Mouse (Mus musculus) left cerebral cortex, adult 11 months (tissue): ENCODE data around the gene Lipo2.
"Not testable (repeated sequence)": the region's sequence is repeated elsewhere in the genome, so short reads cannot be mapped to it uniquely, and the experiment has no call there.

Experiments
- DNase-seq: peaks from one replicate; pipeline ENCODE4 v3.0.0; 2022; ENCODE audit warnings: low spot score

Lipo2 gene

GRCm38 (mm10) chr19:33751259-33751658, at the start of gene Lipo2:
Gene Lipo2, minus strand, starts transcription at chr19:33751359.
- not testable (repeated sequence) for DNase-seq

DNA sequence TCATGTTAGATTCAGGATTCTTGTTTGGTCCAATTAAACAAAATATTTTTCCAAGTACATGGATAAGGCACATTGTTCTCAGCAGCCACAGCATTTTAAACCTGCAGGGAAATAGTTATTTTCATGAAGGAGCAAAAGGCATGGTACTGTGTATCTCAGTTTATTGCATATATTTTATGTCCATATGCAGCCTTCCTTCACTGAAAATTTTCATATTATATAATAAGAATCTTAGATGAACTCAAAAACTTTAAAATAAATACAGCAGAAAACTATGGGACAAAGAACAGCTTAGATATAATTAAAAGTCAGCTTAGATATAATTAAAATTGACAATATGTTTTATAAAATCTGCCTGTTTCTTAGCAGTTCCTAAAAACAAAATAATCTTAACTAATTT, 36.2 kb upstream of the Lipo2 start, which contains the start of gene Lipo1:
TSS of gene Lipo1 (minus strand) at position 101 of the 400 bp plus-strand sequence.
- DNase-seq = not testable (repeated sequence)

DNA sequence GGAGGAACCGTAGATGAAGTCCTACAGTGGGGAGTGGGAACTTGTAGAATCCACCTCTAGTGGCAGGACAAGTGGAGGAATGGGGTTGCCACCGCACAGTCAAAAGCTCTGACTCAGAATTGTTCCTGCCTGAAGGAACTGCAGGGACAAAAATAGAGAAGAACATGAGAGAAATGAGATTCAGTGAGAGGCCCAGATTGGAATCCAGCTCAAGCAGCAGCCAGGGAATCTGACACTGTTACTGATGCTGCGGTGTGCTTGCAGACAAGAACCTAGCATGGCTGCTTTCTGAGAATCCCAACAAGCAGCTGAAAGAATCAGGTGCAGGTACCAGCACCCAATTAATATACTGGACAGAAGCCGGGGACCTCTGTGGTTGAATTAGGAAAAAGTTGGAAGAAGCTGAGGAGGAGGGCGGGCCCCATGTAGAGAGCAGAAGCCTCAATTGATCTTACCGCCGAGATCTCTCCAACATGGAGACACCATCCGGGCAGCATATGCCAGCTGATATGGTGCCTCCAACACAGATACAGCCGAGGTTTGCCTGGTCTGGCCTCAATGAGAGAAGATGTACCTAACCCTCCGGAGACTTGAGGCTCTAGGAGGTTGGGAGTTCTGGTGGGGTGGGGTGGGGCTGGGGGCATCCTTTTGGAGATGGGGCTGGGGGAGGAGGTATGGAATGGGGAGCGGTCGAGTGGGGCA, 35.6 kb upstream of the Lipo2 start:
- DNase-seq = peak; percentile 1

- DNase-seq = peak; percentile 3
These were observed 10.3 kb upstream of the Lipo2 start, which contains the start of gene Lipo3 for GRCm38 (mm10) chr19:33761287-33762086. Gene Lipo3, minus strand, starts transcription at chr19:33761951.
